Mouse (Mus musculus): Measurements from ENCODE around the gene H2al1o.
"Not testable (repeated sequence)": the region's sequence is repeated elsewhere in the genome, so short reads cannot be mapped to it uniquely, and the experiment has no call there.

Gene H2al1o

GRCm38 (mm10) chrX:9572309-9572708, at the start of gene H2al1o:
H2al1o (minus strand) TSS chrX:9572409.
- not testable (repeated sequence) for DNase-seq (ENCODE audit: low spot score in 2 of 2)

- not testable (repeated sequence) for DNase-seq (ENCODE audit: low spot score in 2 of 2)
Measured at GRCm38 (mm10) chrX:9598036-9598435, 25.8 kb upstream of the H2al1o start.

GRCm38 (mm10) chrX:9536881-9537280, 35.3 kb downstream of the H2al1o start:
- no peak for DNase-seq (ENCODE audit: low spot score in 2 of 2)

Data from cerebellum, postnatal 4 days (tissue).